Mouse (Mus musculus): ENCODE results near the gene Zfp710. TPM values are rescaled to one million over a fixed set of nuclear protein-coding genes. Genes with fewer than 3 reads are reported as not detected.
A peak's percentile ranks its signal among the peaks of the same experiment; 100 is the strongest.
"Not testable (repeated sequence)": the region's sequence is repeated elsewhere in the genome, so short reads cannot be mapped to it uniquely, and the experiment has no call there.

Zfp710 gene
- polyA plus RNA-seq, 1 experiment from 2014 or later: 7.3 TPM

DNA sequence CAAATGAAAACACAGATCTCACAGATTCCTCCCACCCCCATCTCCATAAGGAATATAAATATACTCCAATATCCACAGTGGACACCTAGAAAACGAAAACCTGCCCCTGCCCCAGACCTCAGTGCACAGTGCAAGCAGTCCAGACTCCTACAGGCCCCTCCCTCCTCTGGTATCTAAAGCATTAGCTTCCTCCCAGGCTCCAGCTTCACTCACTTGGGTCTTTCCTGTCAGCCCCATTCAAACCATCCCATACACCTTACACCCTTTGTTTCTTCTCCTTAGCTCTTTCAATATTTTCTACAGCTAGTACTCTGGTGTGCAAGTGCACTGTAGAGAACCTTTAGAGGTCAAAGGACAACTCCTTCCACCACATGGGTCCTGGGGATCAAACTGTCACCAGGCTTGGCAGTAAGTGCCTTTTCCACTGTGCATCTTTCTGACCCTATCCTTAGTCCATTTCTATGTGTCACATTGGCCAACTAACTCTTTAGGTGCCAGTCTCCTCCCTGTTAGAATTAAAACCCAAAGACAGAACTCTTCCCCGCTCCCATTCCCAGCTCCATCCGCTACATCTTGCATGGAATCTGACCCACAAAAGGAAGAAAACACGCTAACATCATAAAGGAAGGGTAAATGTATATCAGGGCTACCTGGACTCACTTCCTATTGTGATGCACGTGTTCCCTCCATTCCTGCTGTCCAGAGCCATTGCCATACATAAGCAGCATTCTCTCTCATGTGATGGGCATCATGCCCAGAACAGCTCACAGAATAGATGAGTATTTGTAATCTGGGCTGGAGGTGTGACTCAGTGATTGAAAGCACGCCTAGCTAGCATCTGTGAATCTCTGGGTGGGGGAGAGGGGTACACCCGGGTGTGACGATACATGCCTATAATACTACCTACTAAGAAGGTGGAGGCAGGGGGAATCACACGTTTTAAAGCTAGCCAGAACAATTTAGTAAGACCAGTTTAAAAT, 86.7 kb downstream of the Zfp710 start:
- no peak for DNase-seq (ENCODE audit: low spot score)

DNA sequence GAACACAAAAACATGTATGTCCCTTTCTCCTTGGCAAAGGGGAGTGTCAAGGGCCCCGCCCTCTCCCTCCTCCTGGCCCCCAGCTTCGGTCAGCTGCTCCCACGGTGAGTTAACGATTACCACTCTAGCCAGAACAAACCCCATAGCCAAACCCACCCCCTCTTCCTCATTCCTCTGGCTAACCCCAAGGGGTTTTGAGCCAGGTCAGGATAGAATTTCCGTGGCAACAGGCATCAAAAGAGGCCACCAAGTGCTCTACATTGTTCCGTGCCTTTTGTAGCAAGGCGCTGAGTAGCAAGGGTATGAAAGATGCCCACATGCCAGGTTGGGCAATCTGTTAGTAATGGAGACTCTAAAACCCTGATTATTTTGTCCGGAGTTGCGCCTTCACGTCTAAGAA, 89.4 kb downstream of the Zfp710 start:
- DNase-seq (ENCODE audit: low spot score): no peak

GRCm38 (mm10) chr7:80114451-80115223, 90.0 kb downstream of the Zfp710 start:
- DNase-seq (ENCODE audit: low spot score): peak; percentile 34

- DNase-seq (ENCODE audit: low spot score): peak; percentile 87
Measured at GRCm38 (mm10) chr7:80115224-80115590, 90.6 kb downstream of the Zfp710 start, which contains the start of gene Idh2. Gene Idh2, minus strand, starts transcription at chr7:80115392.

DNA sequence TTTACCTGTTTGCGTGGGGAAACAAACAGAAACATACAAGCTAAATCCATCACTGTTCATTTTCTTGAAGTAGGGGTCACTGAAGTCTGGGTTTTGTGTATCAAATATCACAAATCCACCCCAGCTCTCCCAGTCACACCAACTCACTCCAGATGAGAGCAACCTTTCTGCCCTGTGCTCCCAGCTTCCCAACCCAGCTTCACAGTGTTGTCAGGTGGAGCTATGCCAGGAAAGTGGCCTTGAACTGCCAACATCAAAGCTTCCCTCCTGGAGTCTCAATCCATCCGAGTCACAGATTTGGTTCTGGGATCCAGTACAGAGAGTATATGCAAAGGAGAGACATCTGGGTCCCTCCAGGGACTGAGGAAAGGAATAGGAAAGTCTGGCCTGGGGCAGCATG, 91.5 kb downstream of the Zfp710 start:
- DNase-seq (ENCODE audit: low spot score): no peak

- no peak for DNase-seq (ENCODE audit: low spot score)
Measured at GRCm38 (mm10) chr7:80119198-80119597, 94.6 kb downstream of the Zfp710 start.

DNA sequence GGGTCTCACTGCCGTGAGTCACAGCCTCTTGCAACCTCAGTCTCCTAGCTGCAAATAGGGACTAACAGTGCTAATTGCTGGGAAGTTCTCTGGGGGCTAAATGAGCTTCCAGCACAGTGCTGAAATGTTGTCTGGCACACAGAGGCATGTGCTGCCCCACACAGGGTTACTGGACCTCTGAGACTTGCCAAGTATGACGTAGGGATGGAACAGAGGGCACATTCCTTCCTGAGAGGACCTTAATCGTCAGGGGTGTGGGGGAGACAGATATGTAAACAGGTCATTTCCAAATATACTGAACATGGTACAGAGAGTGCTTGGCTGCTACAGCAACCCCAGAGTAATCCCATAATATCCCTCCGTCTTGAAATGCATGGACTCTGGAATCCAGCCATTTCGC, 96.5 kb downstream of the Zfp710 start:
- DNase-seq (ENCODE audit: low spot score): no peak

- peak; percentile 86 for DNase-seq (ENCODE audit: low spot score)
Measured at GRCm38 (mm10) chr7:80123115-80123514, 98.5 kb downstream of the Zfp710 start.

DNA sequence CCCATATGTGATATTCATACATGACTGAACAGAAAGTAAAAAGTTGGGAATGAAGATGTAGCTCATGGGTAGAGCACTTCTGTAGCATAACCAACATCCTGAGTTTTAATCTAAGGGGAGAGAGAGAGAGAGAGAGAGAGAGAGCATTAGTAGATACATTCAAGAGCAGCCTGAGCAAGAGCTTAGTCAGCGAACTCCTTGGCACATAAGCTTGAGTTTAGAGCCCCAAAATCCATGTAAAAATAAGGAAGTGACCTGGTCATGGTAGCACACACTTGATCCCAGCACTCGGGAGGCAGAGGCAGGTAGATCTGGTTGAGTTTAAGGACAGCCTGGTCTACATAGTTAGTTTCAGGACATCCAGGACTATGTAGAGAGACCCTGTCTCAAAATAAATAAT, 99.1 kb downstream of the Zfp710 start:
- DNase-seq (ENCODE audit: low spot score): no peak

GRCm38 (mm10) chr7:80129278-80129677, 104.7 kb downstream of the Zfp710 start:
- DNase-seq (ENCODE audit: low spot score): no peak

DNA sequence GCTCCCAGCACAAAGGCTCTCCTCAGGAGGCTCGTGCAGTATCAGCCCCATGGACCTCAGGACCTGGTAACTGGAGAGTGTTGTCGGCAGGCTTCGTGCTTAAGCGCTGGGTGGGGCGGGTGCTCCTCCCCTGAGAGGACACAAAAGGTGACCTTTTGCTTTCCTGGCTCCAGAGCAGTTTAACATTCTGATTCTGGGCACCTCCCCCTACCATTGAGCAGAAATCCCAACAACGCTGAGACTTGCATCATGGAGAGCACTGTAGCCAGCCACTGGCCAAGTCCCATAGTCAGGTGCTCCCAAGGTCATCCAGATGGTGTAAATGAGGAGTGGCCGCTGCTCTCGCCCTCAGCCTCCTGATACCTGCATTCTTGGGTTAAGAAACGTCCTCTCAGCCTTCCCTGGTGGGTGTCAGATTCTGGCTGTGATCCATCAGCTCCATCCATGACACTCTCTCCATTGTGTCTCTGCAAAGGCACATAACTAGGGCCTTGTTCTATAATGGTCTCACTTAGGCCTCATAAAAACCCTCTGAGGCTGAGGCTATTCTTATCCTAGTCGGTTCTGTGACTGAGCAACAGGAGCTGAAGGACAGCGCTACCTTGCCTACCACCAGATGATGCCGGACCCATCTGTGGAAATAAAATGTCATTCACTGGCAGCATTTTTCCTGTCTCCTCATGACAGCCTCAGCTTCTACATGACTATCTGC, 105.9 kb downstream of the Zfp710 start:
- no peak for DNase-seq (ENCODE audit: low spot score)

DNA sequence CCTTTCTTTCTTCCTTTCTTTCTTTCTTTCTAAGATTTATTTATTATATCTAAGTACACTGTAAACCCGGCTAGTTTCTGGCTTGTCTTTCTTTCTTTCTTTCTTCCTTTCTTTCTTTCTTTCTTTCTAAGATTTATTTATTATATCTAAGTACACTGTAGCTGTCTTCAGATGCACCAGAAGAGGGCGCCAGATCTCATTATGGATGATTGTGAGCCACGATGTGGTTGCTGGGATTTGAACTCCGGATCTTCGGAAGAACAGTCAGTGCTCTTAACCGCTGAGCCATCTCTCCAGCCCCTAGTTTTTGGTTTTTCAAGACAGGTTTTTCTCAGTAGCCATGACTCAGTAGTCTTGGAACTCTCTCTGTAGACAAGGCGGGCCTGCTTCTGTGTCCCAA, 106.7 kb downstream of the Zfp710 start:
- DNase-seq (ENCODE audit: low spot score): not testable (repeated sequence)

GRCm38 (mm10) chr7:80132541-80132940, 107.9 kb downstream of the Zfp710 start:
- peak; percentile 85 for DNase-seq (ENCODE audit: low spot score)

DNA sequence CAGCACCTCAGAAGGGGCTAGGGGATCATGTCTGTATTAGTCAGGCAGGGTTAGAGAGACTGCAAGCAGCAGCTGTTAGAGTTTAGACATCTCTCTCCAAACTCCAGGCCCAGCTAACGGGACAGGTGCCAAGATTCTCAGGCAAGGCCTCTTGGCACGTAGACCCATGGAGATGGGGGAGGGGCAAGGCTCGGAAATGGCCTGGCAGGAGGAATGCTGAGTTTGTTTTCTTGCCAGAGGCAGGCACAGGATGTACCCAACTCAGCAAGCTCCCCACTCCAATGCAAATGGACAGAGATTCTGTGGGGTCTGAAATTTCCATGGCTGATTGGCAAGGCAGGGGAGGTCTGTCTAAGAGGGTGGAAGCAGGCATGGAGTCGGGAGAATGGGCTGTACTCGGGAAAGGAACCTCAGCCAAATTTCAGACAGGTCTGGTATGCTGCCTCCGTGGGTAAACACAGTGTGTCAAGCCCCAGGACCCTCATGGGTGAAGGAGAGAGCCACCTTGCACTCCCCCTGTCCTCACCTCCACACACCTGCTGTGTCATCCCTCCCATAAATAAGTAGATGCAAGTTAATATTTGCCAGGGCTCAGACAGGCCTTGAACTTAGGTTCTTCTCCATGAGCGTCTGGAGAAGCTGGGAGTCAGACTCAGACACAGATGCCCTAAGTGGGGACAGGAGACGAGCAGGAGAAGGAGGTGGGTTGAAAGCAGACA, 110.0 kb downstream of the Zfp710 start:
- DNase-seq (ENCODE audit: low spot score): no peak

- DNase-seq (ENCODE audit: low spot score): no peak
Measured at GRCm38 (mm10) chr7:80135173-80135532, 110.5 kb downstream of the Zfp710 start.

DNA sequence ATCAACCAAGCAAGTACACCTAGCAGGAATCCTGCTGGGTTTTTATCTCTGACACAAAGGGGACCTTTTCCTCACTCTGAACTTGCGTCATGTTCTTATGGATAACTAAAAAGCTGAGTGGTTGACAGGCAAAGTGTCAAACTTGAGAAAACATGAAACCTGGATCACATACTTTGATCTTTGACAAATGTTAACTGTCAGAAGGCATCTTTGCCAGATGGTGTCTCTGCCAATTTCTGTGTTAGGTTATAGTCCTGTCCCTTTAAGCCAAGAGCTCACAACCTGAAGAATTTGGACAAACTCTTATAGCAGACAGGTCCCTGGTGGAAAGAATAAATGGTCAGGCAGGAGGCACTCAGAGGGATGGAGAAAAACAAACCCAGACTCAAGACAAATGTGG, 113.8 kb downstream of the Zfp710 start:
- no peak for DNase-seq (ENCODE audit: low spot score)

GRCm38 (mm10) chr7:80140815-80141214, 116.2 kb downstream of the Zfp710 start:
- DNase-seq (ENCODE audit: low spot score): peak; percentile 75

Data from thymus, postnatal 0 days (tissue).